Mouse (Mus musculus) heart, postnatal 14 days (tissue): Measurements from ENCODE around the gene Dcp1a. TPM values are rescaled to one million over a fixed set of nuclear protein-coding genes. Genes with fewer than 3 reads are reported as not detected.

Source experiments
- DNase-seq, 2 experiments: peaks; one replicate each; pipeline ENCODE4 v3.0.0; 2021 to 2022
- intact Hi-C: fragments of 180-260 bp; cut with DNase I; formaldehyde crosslinking; loops from one replicate; pipeline ENCODE4 v1.15.1; 2025
- microRNA-seq, 2 experiments: library from miRNA; unstranded; fragments of <30 nt; microRNA quantifications; one replicate each; pipeline ENCODE4 v1.2.0; 2021 to 2022
- total RNA-seq, 2 experiments: library from RNA; stranded (reverse); gene quantifications; 2 replicates each; pipeline ENCODE4 v1.2.3; 2021

The Dcp1a gene
- total RNA-seq, 2 experiments from 2014 or later, result 14.5 to 14.6 TPM

- intact Hi-C loops, result no loop called here
- DNase-seq, result no peak
Measured at GRCm38 (mm10) chr14:30553185-30553584, 73.8 kb downstream of the Dcp1a start.

- intact Hi-C loops, result no loop called here
- no peak for DNase-seq
Measured at GRCm38 (mm10) chr14:30556651-30557050, 77.3 kb downstream of the Dcp1a start.

GRCm38 (mm10) chr14:30557730-30558129 is 78.4 kb downstream of the Dcp1a start:
- no peak for DNase-seq
- intact Hi-C loops, result no loop called here

- no peak for DNase-seq
- intact Hi-C loops, result no loop called here
Measured at GRCm38 (mm10) chr14:30559321-30559850, 80.1 kb downstream of the Dcp1a start.

- intact Hi-C loops, result no loop called here
Measured at GRCm38 (mm10) chr14:30560803-30561389, 81.6 kb downstream of the Dcp1a start.

GRCm38 (mm10) chr14:30561470-30562187 is 82.3 kb downstream of the Dcp1a start:
- intact Hi-C loops, result no loop called here

More at GRCm38 (mm10) chr14:30560803-30561389, 81.6 kb downstream of the Dcp1a start:
- no peak for DNase-seq

GRCm38 (mm10) chr14:30562343-30562742 is 83.0 kb downstream of the Dcp1a start:
- DNase-seq, result no peak
- intact Hi-C loops, result no loop called here

More at GRCm38 (mm10) chr14:30561470-30562187, 82.3 kb downstream of the Dcp1a start:
- peak; percentile 51 to 63 for DNase-seq

GRCm38 (mm10) chr14:30564451-30564850 is 85.1 kb downstream of the Dcp1a start:
- DNase-seq, result peak; percentile 64 to 82
- intact Hi-C loops, result no loop called here

- intact Hi-C loops, result no loop called here
- no peak for DNase-seq
Measured at GRCm38 (mm10) chr14:30566317-30566716, 87.0 kb downstream of the Dcp1a start.

- intact Hi-C loops, result no loop called here
- DNase-seq, result no peak
Measured at GRCm38 (mm10) chr14:30568016-30568415, 88.7 kb downstream of the Dcp1a start.

- no peak for DNase-seq
- intact Hi-C loops, result loop anchor here (5.0 kb wide), 2 partner anchors 83 to 433 kb away; no protein-coding TSS in a partner anchor
Measured at GRCm38 (mm10) chr14:30570303-30570702, 91.0 kb downstream of the Dcp1a start.

- peak in 1 of 2 experiments; percentile 53 for DNase-seq
- intact Hi-C loops, result loop anchor here (5.0 kb wide), 2 partner anchors 85 to 435 kb away; no protein-coding TSS in a partner anchor
Measured at GRCm38 (mm10) chr14:30572253-30572652, 92.9 kb downstream of the Dcp1a start.

GRCm38 (mm10) chr14:30573235-30573634 is 93.9 kb downstream of the Dcp1a start:
- intact Hi-C loops, result loop anchor here (5.0 kb wide), 2 partner anchors 86 to 436 kb away; no protein-coding TSS in a partner anchor
- DNase-seq, result no peak

GRCm38 (mm10) chr14:30573983-30574584 is 94.7 kb downstream of the Dcp1a start:
- intact Hi-C loops, result loop anchor here (2.0 to 5.0 kb wide), 3 partner anchors 25 to 437 kb away; partner anchors contain the start of gene Tkt
- peak; percentile 78 to 88 for DNase-seq

GRCm38 (mm10) chr14:30575791-30576190 is 96.5 kb downstream of the Dcp1a start:
- intact Hi-C loops, result loop anchor here (2.0 kb wide), 1 partner anchor 27 kb away; the partner anchor contains the start of gene Tkt
- DNase-seq, result no peak

- intact Hi-C loops, result no loop called here
- DNase-seq, result no peak
Measured at GRCm38 (mm10) chr14:30576260-30576659, 96.9 kb downstream of the Dcp1a start.

Small RNA genes within 50 kb of the gene (microRNA-seq; reads per million reads assigned to microRNA genes)
- 4.6 to 7.4 reads per million in 2 experiments for gene Mir3076

Other genes with a start within 250 kb of the Dcp1a start
- 1 to 10 TPM; 3.7 to 4.2 TPM for gene Cacna1d, start 11.9 kb downstream of the Dcp1a start, total RNA-seq
- 10 to 100 TPM; 35.1 to 39.2 TPM for gene Tkt, start 68.8 kb downstream of the Dcp1a start, total RNA-seq
- 10 to 100 TPM; 14.3 to 15.7 TPM for gene Prkcd, start 146.7 kb downstream of the Dcp1a start, total RNA-seq
- gene Rft1, start 174.8 kb downstream of the Dcp1a start, total RNA-seq, result 1 to 10 TPM; 9.2 to 9.5 TPM
- 10 to 100 TPM; 11.6 to 12.9 TPM for gene Sfmbt1, start 235.3 kb downstream of the Dcp1a start, total RNA-seq